Mouse (Mus musculus) olfactory bulb, adult 2 months (tissue): ENCODE data around the gene Ppp1ca.

ENCODE experiments used
- CTCF ChIP-seq: fragments of 200-500 bp; IDR thresholded peaks from 2 replicates; pipeline ENCODE4 v1.5.1; 2012; ENCODE audit warnings: low read depth, mild to moderate bottlenecking, low read length, moderate library complexity; ENCODE audit not compliant: insufficient read depth
- POLR2A ChIP-seq: fragments of 200-500 bp; IDR thresholded peaks from 2 replicates; pipeline ENCODE4 v1.6.1; 2012; ENCODE audit warnings: mild to moderate bottlenecking, low read depth, low read length, moderate library complexity; ENCODE audit not compliant: insufficient read depth

DNA sequence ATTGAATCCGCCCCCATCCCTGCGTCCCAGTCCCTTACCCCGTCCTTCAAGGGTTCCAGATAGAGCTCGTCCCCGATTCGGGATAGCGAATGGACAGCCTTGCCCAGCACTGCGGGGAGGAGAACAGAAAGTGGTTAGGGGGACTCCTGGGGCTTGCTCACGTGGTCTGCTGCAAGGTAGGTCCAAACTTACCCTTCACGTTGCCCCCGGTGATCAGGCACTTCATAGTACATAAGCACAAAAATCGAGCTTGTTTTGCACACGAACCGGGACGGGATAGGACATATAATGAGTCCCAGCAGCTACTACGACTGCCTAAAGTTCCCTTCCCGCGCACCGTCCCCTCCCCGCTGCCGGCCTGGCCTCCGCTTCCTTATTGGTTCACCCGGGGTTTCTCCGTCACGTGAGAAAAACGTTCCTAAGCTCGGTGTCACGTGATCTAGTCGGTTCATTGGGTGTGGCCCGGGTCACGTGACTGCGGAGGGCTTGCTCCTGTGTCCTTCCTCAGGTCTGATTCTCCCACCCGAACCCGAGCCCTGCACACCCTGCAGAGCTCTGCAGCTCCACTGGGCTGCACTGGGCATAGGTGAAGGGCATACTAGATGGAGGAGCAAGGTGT lies 9.5 kb downstream of the Ppp1ca start, which contains the start of gene Rad9a:
- TF ChIP-seq CTCF: no peak
- peak; percentile 80 for TF ChIP-seq POLR2A
